Mouse (Mus musculus) hindbrain, embryonic 12.5 days (tissue): Measurements from ENCODE around the gene Gm16253. TPM values are rescaled to one million over a fixed set of nuclear protein-coding genes. Genes with fewer than 3 reads are reported as not detected.
A peak's percentile ranks its signal among the peaks of the same experiment; 100 is the strongest.

ENCODE experiments used
- ATAC-seq: fragments of 200-750 bp; cut with Nextera tagmentation; 2 replicates; pipeline ENCODE4 v1.8.0; 2017; ENCODE audit warnings: moderate TSS enrichment; ENCODE audit not compliant: low FRiP score
- H3K27ac ChIP-seq: fragments of 300-500 bp; sonication (generic); 2 replicates; pipeline ENCODE4 v1.5.1; 2016; ENCODE audit warnings: mild to moderate bottlenecking
- H3K27me3 ChIP-seq: fragments of 300-500 bp; sonication (generic); 2 replicates; pipeline ENCODE4 v1.6.1; 2016; ENCODE audit warnings: mild to moderate bottlenecking
- H3K36me3 ChIP-seq: fragments of 300-500 bp; sonication (generic); 2 replicates; pipeline ENCODE4 v1.6.1; 2016; ENCODE audit warnings: mild to moderate bottlenecking
- H3K4me1 ChIP-seq: fragments of 300-500 bp; sonication (generic); 2 replicates; pipeline ENCODE4 v1.6.1; 2016
- H3K4me2 ChIP-seq: fragments of 300-500 bp; sonication (generic); replicated peaks from 2 replicates; pipeline ENCODE4 v1.6.1; 2016; ENCODE audit warnings: mild to moderate bottlenecking
- H3K4me3 ChIP-seq: fragments of 300-500 bp; sonication (generic); 2 replicates; pipeline ENCODE4 v1.5.1; 2016; ENCODE audit warnings: mild to moderate bottlenecking
- H3K9ac ChIP-seq: fragments of 300-500 bp; sonication (generic); 2 replicates; pipeline ENCODE4 v1.6.1; 2016; ENCODE audit warnings: mild to moderate bottlenecking, moderate library complexity
- H3K9me3 ChIP-seq: fragments of 300-500 bp; sonication (generic); replicated peaks from 2 replicates; pipeline ENCODE4 v1.6.1; 2016; ENCODE audit warnings: mild to moderate bottlenecking
- WGBS: fragments of 180-500 bp; shearing (Covaris S2); methylation state at CpG from one replicate; pipeline ENCODE4 v1.1.7; 2016; 5-methylcytosine and 5-hydroxymethylcytosine counted together
- polyA plus RNA-seq: library from polyadenylated mRNA; unstranded; fragments of >200 nt; fragmentation: Nextera tagmentation; extraction: Ambion mirVana; gene quantifications from 2 replicates; pipeline ENCODE4 v1.2.1, GENCODE M21; 2016

The Gm16253 gene
- polyA plus RNA-seq, 1 experiment from 2014 or later: 1.3 TPM

- H3K4me1 ChIP-seq: peaks cover 2% of the 10 kb centered on the region; the same call in 1 of the 2 replicates
- no peak overlapping the region for H3K27ac ChIP-seq
- H3K9ac ChIP-seq: no peak overlapping the region
- 69% methylated on average over 8 of the region's 8 CpGs for WGBS
- ATAC-seq: no peak
- H3K36me3 ChIP-seq: no peaks in the 10 kb centered on the region
- no peak overlapping the region for H3K4me2 ChIP-seq
- no peaks in the 10 kb centered on the region for H3K27me3 ChIP-seq
- no peak overlapping the region for H3K4me3 ChIP-seq
- no peaks in the 10 kb centered on the region for H3K9me3 ChIP-seq
Measured at GRCm38 (mm10) chr3:96568605-96569004, 8.2 kb upstream of the Gm16253 start.

GRCm38 (mm10) chr3:96569506-96569905 lies 7.3 kb upstream of the Gm16253 start:
- Histone ChIP-seq H3K27ac (no peak overlapping the region), H3K4me1 (peaks cover 2% of the 10 kb centered on the region; the same call in 1 of the 2 replicates), H3K36me3 (no peaks in the 10 kb centered on the region), H3K9me3 (no peaks in the 10 kb centered on the region), H3K4me3 (no peak overlapping the region), H3K27me3 (no peaks in the 10 kb centered on the region), H3K9ac (no peak overlapping the region), H3K4me2 (no peak overlapping the region)
- no peak for ATAC-seq
- 85% methylated on average over 13 of the region's 13 CpGs for WGBS

GRCm38 (mm10) chr3:96569966-96570605 lies 6.7 kb upstream of the Gm16253 start:
- no peak overlapping the region for H3K4me2 ChIP-seq
- H3K9ac ChIP-seq: no peak overlapping the region
- no peaks in the 10 kb centered on the region for H3K4me1 ChIP-seq
- H3K27me3 ChIP-seq: no peaks in the 10 kb centered on the region
- no peak overlapping the region for H3K27ac ChIP-seq
- no peaks in the 10 kb centered on the region for H3K36me3 ChIP-seq
- ATAC-seq: no peak
- WGBS: 85% methylated on average over 11 of the region's 11 CpGs
- H3K4me3 ChIP-seq: no peak overlapping the region
- no peaks in the 10 kb centered on the region for H3K9me3 ChIP-seq

GRCm38 (mm10) chr3:96570643-96571042 lies 6.1 kb upstream of the Gm16253 start:
- Histone ChIP-seq H3K9ac (no peak overlapping the region), H3K4me2 (no peak overlapping the region), H3K9me3 (no peaks in the 10 kb centered on the region), H3K27ac (no peak overlapping the region), H3K36me3 (no peaks in the 10 kb centered on the region), H3K4me3 (no peak overlapping the region), H3K27me3 (no peaks in the 10 kb centered on the region), H3K4me1 (no peaks in the 10 kb centered on the region)
- 82% methylated on average over 7 of the region's 7 CpGs for WGBS
- ATAC-seq: no peak

GRCm38 (mm10) chr3:96571336-96571735 lies 5.4 kb upstream of the Gm16253 start:
- Histone ChIP-seq H3K4me1 (peaks cover 2% of the 10 kb centered on the region), H3K4me2 (no peak overlapping the region), H3K9me3 (no peaks in the 10 kb centered on the region), H3K36me3 (no peaks in the 10 kb centered on the region), H3K4me3 (no peak overlapping the region), H3K9ac (no peak overlapping the region), H3K27ac (no peak overlapping the region), H3K27me3 (no peaks in the 10 kb centered on the region)
- WGBS: 87% methylated on average over 2 of the region's 2 CpGs
- ATAC-seq: no peak

GRCm38 (mm10) chr3:96571896-96572698 lies 4.7 kb upstream of the Gm16253 start:
- H3K4me3 ChIP-seq: no peak overlapping the region
- H3K27me3 ChIP-seq: no peaks in the 10 kb centered on the region
- no peak overlapping the region for H3K27ac ChIP-seq
- no peak for ATAC-seq
- no peaks in the 10 kb centered on the region for H3K36me3 ChIP-seq
- no peak overlapping the region for H3K4me2 ChIP-seq
- H3K9ac ChIP-seq: no peak overlapping the region
- peaks cover 10% of the 10 kb centered on the region for H3K4me1 ChIP-seq
- WGBS: 79% methylated on average over 16 of the region's 16 CpGs
- H3K9me3 ChIP-seq: no peaks in the 10 kb centered on the region

- no peaks in the 10 kb centered on the region; the same call in 1 of the 2 replicates for H3K36me3 ChIP-seq
- no peaks in the 10 kb centered on the region for H3K9me3 ChIP-seq
- WGBS: 74% methylated on average over 19 of the region's 19 CpGs
- H3K4me3 ChIP-seq: no peak overlapping the region
- no peak overlapping the region for H3K4me2 ChIP-seq
- peaks cover 14% of the 10 kb centered on the region for H3K4me1 ChIP-seq
- no peak overlapping the region for H3K9ac ChIP-seq
- ATAC-seq: no peak
- no peak overlapping the region for H3K27ac ChIP-seq
- no peaks in the 10 kb centered on the region for H3K27me3 ChIP-seq
Measured at GRCm38 (mm10) chr3:96573611-96574511, 2.9 kb upstream of the Gm16253 start.

- Histone ChIP-seq H3K4me1 (peaks cover 19% of the 10 kb centered on the region), H3K9me3 (no peaks in the 10 kb centered on the region), H3K4me2 (no peak overlapping the region), H3K9ac (no peak overlapping the region), H3K27ac (no peak overlapping the region), H3K36me3 (no peaks in the 10 kb centered on the region; the same call in 1 of the 2 replicates), H3K4me3 (no peak overlapping the region), H3K27me3 (no peaks in the 10 kb centered on the region)
- ATAC-seq: no peak
- WGBS: 79% methylated on average over 8 of the region's 8 CpGs
Measured at GRCm38 (mm10) chr3:96575272-96575984, 1.4 kb upstream of the Gm16253 start.

- peaks cover 23% of the 10 kb centered on the region for H3K4me1 ChIP-seq
Measured at GRCm38 (mm10) chr3:96576005-96576658, 652 bp upstream of the Gm16253 start.

GRCm38 (mm10) chr3:96577566-96577965 lies 782 bp downstream of the Gm16253 start:
- Histone ChIP-seq H3K27me3 (0 out of 2 replicates have a peak, but pooled peaks cover 13% of the 10 kb centered on the region), H3K4me3 (no peak overlapping the region), H3K9me3 (no peaks in the 10 kb centered on the region), H3K9ac (no peak overlapping the region), H3K4me2 (0 out of 2 replicates have a peak overlapping the region, but pooled peaks have one; percentile 42), H3K4me1 (peaks cover 23% of the 10 kb centered on the region), H3K27ac (peak overlapping the region; percentile 60), H3K36me3 (no peaks in the 10 kb centered on the region; the same call in 1 of the 2 replicates)
- no peak for ATAC-seq
- WGBS: 74% methylated on average over 4 of the region's 4 CpGs

More at GRCm38 (mm10) chr3:96576005-96576658, 652 bp upstream of the Gm16253 start:
- H3K4me2 ChIP-seq: peak overlapping the region; percentile 42
- ATAC-seq: peak; percentile 3; the same call in 1 of the 2 replicates
- peak overlapping the region; percentile 6; the same call in 1 of the 2 replicates for H3K4me3 ChIP-seq
- H3K27me3 ChIP-seq: 0 out of 2 replicates have a peak, but pooled peaks cover 3% of the 10 kb centered on the region
- no peaks in the 10 kb centered on the region; the same call in 1 of the 2 replicates for H3K36me3 ChIP-seq
- no peaks in the 10 kb centered on the region for H3K9me3 ChIP-seq
- no peak overlapping the region; the same call in 1 of the 2 replicates for H3K9ac ChIP-seq
- 54% methylated on average over 14 of the region's 14 CpGs for WGBS
- peak overlapping the region; percentile 60 for H3K27ac ChIP-seq
